Mouse (Mus musculus) stomach, postnatal 0 days (tissue): ENCODE measurements around the gene Clptm1.

ENCODE experiments used
- CTCF ChIP-seq: IDR thresholded peaks from 2 replicates; pipeline ENCODE4 v1.5.1; 2016; ENCODE audit warnings: antibody characterized with exemption, low read depth, mild to moderate bottlenecking, moderate library complexity
- EP300 ChIP-seq: optimal IDR thresholded peaks from 2 replicates; pipeline ENCODE3; 2016; ENCODE audit warnings: antibody characterized with exemption

- TF ChIP-seq EP300 (no peak), CTCF (no peak)
Measured at GRCm38 (mm10) chr7:19651063-19651786, 13.6 kb downstream of the Clptm1 start.
